Mouse (Mus musculus) right cerebral cortex, adult 18-20 months (tissue): Measurements from ENCODE around the gene Hikeshi.

Experiments
- DNase-seq: peaks from one replicate; pipeline ENCODE4 v3.0.0; 2022; ENCODE audit warnings: mixed read lengths

Gene Hikeshi

GRCm38 (mm10) chr7:89940571-89941463 is at the start of gene Hikeshi:
TSS of gene Hikeshi (minus strand) at chr7:89941204.
- DNase-seq = peak; percentile 97

- DNase-seq = no peak
These were observed 43.4 kb upstream of the Hikeshi start for GRCm38 (mm10) chr7:89984421-89984820.

- no peak for DNase-seq
These were observed 42.4 kb upstream of the Hikeshi start for GRCm38 (mm10) chr7:89983441-89983840.

GRCm38 (mm10) chr7:89981557-89981956 is 40.6 kb upstream of the Hikeshi start:
- DNase-seq = no peak

GRCm38 (mm10) chr7:89980485-89981422 is 39.8 kb upstream of the Hikeshi start, which contains the start of gene Eed:
TSS of gene Eed (minus strand) at chr7:89980983.
- peak; percentile 94 for DNase-seq

- no peak for DNase-seq
These were observed 39.1 kb upstream of the Hikeshi start for GRCm38 (mm10) chr7:89980133-89980484.

- no peak for DNase-seq
These were observed 38.6 kb upstream of the Hikeshi start for GRCm38 (mm10) chr7:89979432-89980130.

GRCm38 (mm10) chr7:89976796-89977195 is 35.8 kb upstream of the Hikeshi start:
- no peak for DNase-seq

GRCm38 (mm10) chr7:89975571-89975970 is 34.6 kb upstream of the Hikeshi start:
- no peak for DNase-seq

GRCm38 (mm10) chr7:89967235-89967634 is 26.2 kb upstream of the Hikeshi start:
- DNase-seq = no peak

GRCm38 (mm10) chr7:89966771-89967170 is 25.8 kb upstream of the Hikeshi start:
- no peak for DNase-seq

GRCm38 (mm10) chr7:89963135-89963534 is 22.1 kb upstream of the Hikeshi start:
- DNase-seq = no peak

GRCm38 (mm10) chr7:89957300-89957699 is 16.3 kb upstream of the Hikeshi start:
- DNase-seq = no peak

GRCm38 (mm10) chr7:89954261-89954660 is 13.3 kb upstream of the Hikeshi start:
- DNase-seq = no peak

GRCm38 (mm10) chr7:89949403-89949802 is 8.4 kb upstream of the Hikeshi start:
- no peak for DNase-seq

- DNase-seq = no peak
These were observed 7.0 kb upstream of the Hikeshi start for GRCm38 (mm10) chr7:89948026-89948425.

GRCm38 (mm10) chr7:89939497-89940353 is 1.3 kb downstream of the Hikeshi start:
- no peak for DNase-seq

- DNase-seq = peak; percentile 68
These were observed 17.4 kb downstream of the Hikeshi start for GRCm38 (mm10) chr7:89923441-89924180.

GRCm38 (mm10) chr7:89917776-89918175 is 23.2 kb downstream of the Hikeshi start:
- no peak for DNase-seq

GRCm38 (mm10) chr7:89916711-89917110 is 24.3 kb downstream of the Hikeshi start:
- no peak for DNase-seq
